Mouse (Mus musculus) midbrain, embryonic 11.5 days (tissue): Measurements from ENCODE around the gene Acp5. TPM values are rescaled to one million over a fixed set of nuclear protein-coding genes. Genes with fewer than 3 reads are reported as not detected.

Experiments
- ATAC-seq: fragments of 200-750 bp; cut with Nextera tagmentation; 2 replicates; pipeline ENCODE4 v1.8.0; 2017; ENCODE audit warnings: moderate TSS enrichment, moderate library complexity; ENCODE audit not compliant: low FRiP score
- DNase-seq: peaks from one replicate; pipeline ENCODE4 v3.0.0; 2015; ENCODE audit warnings: low spot score; ENCODE audit errors: missing footprints
- H3K27ac ChIP-seq: fragments of 300-500 bp; sonication (generic); 2 replicates; pipeline ENCODE4 v1.5.1; 2014; ENCODE audit warnings: low read depth, low read length
- H3K27me3 ChIP-seq: fragments of 300-500 bp; sonication (generic); 2 replicates; pipeline ENCODE4 v1.6.1; 2014; ENCODE audit warnings: mild to moderate bottlenecking, low read length, moderate library complexity, mixed read lengths; ENCODE audit not compliant: control insufficient read depth, insufficient read depth
- H3K36me3 ChIP-seq: fragments of 300-500 bp; sonication (generic); 2 replicates; pipeline ENCODE4 v1.6.1; 2014; ENCODE audit warnings: mild to moderate bottlenecking, low read length, moderate library complexity, mixed read lengths; ENCODE audit not compliant: control insufficient read depth, insufficient read depth
- H3K4me1 ChIP-seq: fragments of 300-500 bp; sonication (generic); 2 replicates; pipeline ENCODE4 v1.6.1; 2014; ENCODE audit warnings: low read length; ENCODE audit not compliant: control insufficient read depth, insufficient read depth
- H3K4me2 ChIP-seq: fragments of 300-500 bp; sonication (generic); 2 replicates; pipeline ENCODE4 v1.6.1; 2014; ENCODE audit warnings: mild to moderate bottlenecking, moderate library complexity
- H3K4me3 ChIP-seq: fragments of 300-500 bp; sonication (generic); 2 replicates; pipeline ENCODE4 v1.5.1; 2014; ENCODE audit warnings: low read depth, low read length
- H3K9ac ChIP-seq: fragments of 300-500 bp; sonication (generic); 2 replicates; pipeline ENCODE4 v1.6.1; 2014; ENCODE audit warnings: low read length
- H3K9me3 ChIP-seq: fragments of 300-500 bp; sonication (generic); 2 replicates; pipeline ENCODE4 v1.6.1; 2016; ENCODE audit warnings: low read length; ENCODE audit not compliant: control insufficient read depth
- WGBS: fragments of 180-500 bp; shearing (Covaris S2); extraction: QIAGEN DNeasy Blood & Tissue Kit; methylation state at CpG from one replicate; pipeline ENCODE4 v1.1.7; 2014; 5-methylcytosine and 5-hydroxymethylcytosine counted together
- polyA plus RNA-seq: library from polyadenylated mRNA; unstranded; fragments of >200 nt; fragmentation: Nextera tagmentation; extraction: Ambion mirVana; gene quantifications from 2 replicates; pipeline ENCODE4 v1.2.1, GENCODE M21; 2014

The Acp5 gene
- 15.4 and 19.7 TPM in 2 replicates for polyA plus RNA-seq

- H3K4me1 ChIP-seq: peaks cover 7% of the 10 kb centered on the region; the same call in 1 of the 2 replicates
- DNase-seq: no peak
- H3K36me3 ChIP-seq: no peaks in the 10 kb centered on the region
- peaks cover 13% of the 10 kb centered on the region for H3K27me3 ChIP-seq
- no peak within 1 kb of the TSS for H3K27ac ChIP-seq
- H3K9me3 ChIP-seq: no peaks in the 10 kb centered on the region
- WGBS: 79% methylated on average over 7 of the region's 7 CpGs
- H3K4me3 ChIP-seq: no peak within 1 kb of the TSS
- peak within 1 kb of the TSS; percentile 12; the same call in 1 of the 2 replicates for H3K9ac ChIP-seq
- no peak for ATAC-seq
- H3K4me2 ChIP-seq: no peak within 1 kb of the TSS
Measured at GRCm38 (mm10) chr9:22135644-22136390, at the start of gene Acp5. Gene Acp5, minus strand, starts transcription at chr9:22135711.

- WGBS: 86% methylated on average over 4 of the region's 4 CpGs
- Histone ChIP-seq H3K4me3 (no peak overlapping the region), H3K9ac (no peak overlapping the region), H3K36me3 (no peaks in the 10 kb centered on the region), H3K4me2 (no peak overlapping the region), H3K4me1 (no peaks in the 10 kb centered on the region), H3K9me3 (peaks cover 2% of the 10 kb centered on the region; the same call in 1 of the 2 replicates), H3K27me3 (no peaks in the 10 kb centered on the region), H3K27ac (no peak overlapping the region)
- DNase-seq (no peak), ATAC-seq (no peak)
Measured at GRCm38 (mm10) chr9:22172318-22172717, 36.8 kb upstream of the Acp5 start.

- Histone ChIP-seq H3K9me3 (no peaks in the 10 kb centered on the region; the same call in 1 of the 2 replicates), H3K4me1 (no peaks in the 10 kb centered on the region), H3K27me3 (no peaks in the 10 kb centered on the region), H3K27ac (no peak overlapping the region), H3K4me3 (no peak overlapping the region), H3K9ac (no peak overlapping the region), H3K4me2 (no peak overlapping the region), H3K36me3 (no peaks in the 10 kb centered on the region)
- DNase-seq: no peak
- no peak for ATAC-seq
- 95% methylated on average over 11 of the region's 11 CpGs for WGBS
Measured at GRCm38 (mm10) chr9:22169327-22169726, 33.8 kb upstream of the Acp5 start.

- DNase-seq (no peak), ATAC-seq (no peak)
- Histone ChIP-seq H3K27ac (no peak overlapping the region), H3K36me3 (no peaks in the 10 kb centered on the region), H3K4me2 (no peak overlapping the region), H3K4me1 (no peaks in the 10 kb centered on the region), H3K9me3 (no peaks in the 10 kb centered on the region; the same call in 1 of the 2 replicates), H3K27me3 (no peaks in the 10 kb centered on the region), H3K9ac (no peak overlapping the region), H3K4me3 (no peak overlapping the region)
- 98% methylated on average over 4 of the region's 4 CpGs for WGBS
Measured at GRCm38 (mm10) chr9:22167751-22168150, 32.2 kb upstream of the Acp5 start.

GRCm38 (mm10) chr9:22166686-22167085, 31.2 kb upstream of the Acp5 start:
- Histone ChIP-seq H3K27me3 (no peaks in the 10 kb centered on the region), H3K4me3 (no peak overlapping the region), H3K9ac (no peak overlapping the region), H3K9me3 (no peaks in the 10 kb centered on the region; the same call in 1 of the 2 replicates), H3K4me2 (no peak overlapping the region), H3K4me1 (no peaks in the 10 kb centered on the region), H3K36me3 (no peaks in the 10 kb centered on the region), H3K27ac (no peak overlapping the region)
- DNase-seq (no peak), ATAC-seq (no peak)
- 90% methylated on average over 10 of the region's 10 CpGs for WGBS

- Histone ChIP-seq H3K4me2 (no peak overlapping the region), H3K36me3 (no peaks in the 10 kb centered on the region), H3K4me3 (no peak overlapping the region), H3K9ac (no peak overlapping the region), H3K27ac (no peak overlapping the region), H3K27me3 (no peaks in the 10 kb centered on the region), H3K9me3 (no peaks in the 10 kb centered on the region; the same call in 1 of the 2 replicates), H3K4me1 (no peaks in the 10 kb centered on the region)
- DNase-seq (no peak), ATAC-seq (no peak)
- WGBS: 56% methylated on average over 6 of the region's 6 CpGs
Measured at GRCm38 (mm10) chr9:22165964-22166363, 30.5 kb upstream of the Acp5 start.

GRCm38 (mm10) chr9:22164711-22165668, 29.5 kb upstream of the Acp5 start:
- no peak overlapping the region for H3K27ac ChIP-seq
- peak overlapping the region; percentile 96 for H3K4me2 ChIP-seq
- DNase-seq (peak; percentile 94), ATAC-seq (peak; percentile 84)
- H3K27me3 ChIP-seq: no peaks in the 10 kb centered on the region
- H3K36me3 ChIP-seq: no peaks in the 10 kb centered on the region
- WGBS: 2% methylated on average over 53 of the region's 54 CpGs
- H3K4me1 ChIP-seq: no peaks in the 10 kb centered on the region
- H3K9ac ChIP-seq: peak overlapping the region; percentile 76
- H3K9me3 ChIP-seq: no peaks in the 10 kb centered on the region; the same call in 1 of the 2 replicates
- peak overlapping the region; percentile 62 for H3K4me3 ChIP-seq

GRCm38 (mm10) chr9:22162912-22163311, 27.4 kb upstream of the Acp5 start:
- no peak overlapping the region for H3K4me3 ChIP-seq
- no peak overlapping the region for H3K4me2 ChIP-seq
- H3K4me1 ChIP-seq: no peaks in the 10 kb centered on the region
- H3K27ac ChIP-seq: no peak overlapping the region
- H3K9me3 ChIP-seq: no peaks in the 10 kb centered on the region; the same call in 1 of the 2 replicates
- DNase-seq: no peak
- whole genome bisulfite sequencing: 87% methylated on average over 7 of the region's 7 CpGs
- ATAC-seq: no peak
- H3K9ac ChIP-seq: no peak overlapping the region
- H3K27me3 ChIP-seq: no peaks in the 10 kb centered on the region
- no peaks in the 10 kb centered on the region for H3K36me3 ChIP-seq
